Mouse (Mus musculus): Measurements from ENCODE around the gene Gm42674. TPM values are rescaled to one million over a fixed set of nuclear protein-coding genes. Genes with fewer than 3 reads are reported as not detected.
A peak's percentile ranks its signal among the peaks of the same experiment; 100 is the strongest.

Gm42674 gene
- polyA plus RNA-seq, 1 experiment from 2014 or later = not detected

- Histone ChIP-seq H3K9me3 (ENCODE audit: low read depth, low read length) (no peaks in the 10 kb centered on the region), H3K4me3 (ENCODE audit: low read depth, low read length) (no peak overlapping the region), H3K27ac (ENCODE audit: low read depth) (no peak overlapping the region; the same call in 1 of the 2 replicates), H3K27me3 (ENCODE audit: insufficient read depth, low read length) (no peaks in the 10 kb centered on the region), H3K4me2 (no peak overlapping the region), H3K9ac (no peak overlapping the region), H3K4me1 (ENCODE audit: insufficient read depth) (0 out of 2 replicates have a peak, but pooled peaks cover 4% of the 10 kb centered on the region), H3K36me3 (ENCODE audit: insufficient read depth) (no peaks in the 10 kb centered on the region)
- peak; percentile 35 for DNase-seq
- WGBS = 52% methylated on average over 10 of the region's 10 CpGs
- peak; percentile 59 for ATAC-seq (ENCODE audit: insufficient read depth)
- no peak for TF ChIP-seq CTCF (IDR thresholded peaks at IDR 0.05; ENCODE audit: low read depth)
These were observed 14.8 kb upstream of the Gm42674 start for GRCm38 (mm10) chr3:90586906-90587305.

- Histone ChIP-seq H3K27ac (ENCODE audit: low read depth) (no peak overlapping the region), H3K9me3 (ENCODE audit: low read depth, low read length) (no peaks in the 10 kb centered on the region), H3K9ac (no peak overlapping the region), H3K36me3 (ENCODE audit: insufficient read depth) (no peaks in the 10 kb centered on the region), H3K4me1 (ENCODE audit: insufficient read depth) (0 out of 2 replicates have a peak, but pooled peaks cover 4% of the 10 kb centered on the region), H3K4me3 (ENCODE audit: low read depth, low read length) (no peak overlapping the region), H3K27me3 (ENCODE audit: insufficient read depth, low read length) (no peaks in the 10 kb centered on the region), H3K4me2 (no peak overlapping the region)
- no peak for ATAC-seq (ENCODE audit: insufficient read depth)
- no peak for TF ChIP-seq CTCF (IDR thresholded peaks at IDR 0.05; ENCODE audit: low read depth)
- no peak for DNase-seq
- WGBS = 82% methylated on average over 14 of the region's 14 CpGs
These were observed 14.2 kb upstream of the Gm42674 start for GRCm38 (mm10) chr3:90587361-90588101.

DNA sequence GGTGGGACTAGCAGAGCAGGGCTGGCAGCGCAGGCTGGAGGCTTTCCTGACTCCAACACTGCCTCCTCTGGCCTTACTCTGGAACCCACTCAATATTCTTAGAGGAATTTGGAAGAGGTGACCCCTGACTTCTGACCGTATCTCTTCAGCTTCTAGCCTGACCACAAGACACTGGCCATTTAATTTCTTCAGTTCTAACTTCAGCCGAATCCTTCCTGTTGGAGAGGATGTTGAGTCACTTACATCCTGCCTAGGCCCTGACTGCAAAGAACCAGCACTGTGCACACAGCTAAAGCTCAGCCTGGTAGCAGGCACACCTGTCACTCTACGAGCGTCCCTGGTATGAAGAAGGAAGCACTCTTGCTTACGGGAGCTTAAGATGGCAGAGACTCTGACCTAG is 12.3 kb upstream of the Gm42674 start:
- ATAC-seq (ENCODE audit: insufficient read depth) = no peak
- H3K9ac ChIP-seq = no peak overlapping the region
- no peak for TF ChIP-seq CTCF (IDR thresholded peaks at IDR 0.05; ENCODE audit: low read depth)
- DNase-seq = no peak
- no peaks in the 10 kb centered on the region for H3K27me3 ChIP-seq (ENCODE audit: insufficient read depth, low read length)
- H3K9me3 ChIP-seq (ENCODE audit: low read depth, low read length) = no peaks in the 10 kb centered on the region
- H3K4me3 ChIP-seq (ENCODE audit: low read depth, low read length) = no peak overlapping the region
- H3K4me1 ChIP-seq (ENCODE audit: insufficient read depth) = 0 out of 2 replicates have a peak, but pooled peaks cover 4% of the 10 kb centered on the region
- no peaks in the 10 kb centered on the region for H3K36me3 ChIP-seq (ENCODE audit: insufficient read depth)
- no peak overlapping the region for H3K4me2 ChIP-seq
- H3K27ac ChIP-seq (ENCODE audit: low read depth) = no peak overlapping the region
- 66% methylated on average over 6 of the region's 6 CpGs for WGBS

DNA sequence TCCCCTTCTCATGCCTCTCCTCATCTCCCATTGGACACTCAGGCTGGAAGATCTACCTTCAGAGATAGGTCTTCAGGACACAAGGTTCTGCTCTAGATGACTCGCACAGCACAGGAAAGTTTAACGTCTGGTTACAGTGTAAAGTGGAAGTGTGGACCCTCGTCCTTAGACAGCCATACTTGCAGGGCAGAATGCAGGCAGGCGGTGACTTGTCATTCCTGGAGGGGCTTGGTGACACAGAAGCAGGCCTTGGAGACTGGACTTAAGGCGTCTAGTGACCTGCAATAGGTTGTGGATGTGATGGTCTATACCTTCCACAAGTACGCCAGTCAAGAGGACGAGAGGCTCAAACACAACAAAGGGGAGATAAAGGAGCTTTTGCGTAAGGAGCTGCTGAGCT is 11.8 kb upstream of the Gm42674 start, which contains the start of gene S100a2:
Gene S100a2, plus strand, starts transcription at position 301 of the 400 bp plus-strand sequence.
- no peak for ATAC-seq (ENCODE audit: insufficient read depth)

GRCm38 (mm10) chr3:90594466-90594865 is 7.2 kb upstream of the Gm42674 start:
- Histone ChIP-seq H3K9me3 (ENCODE audit: low read depth, low read length) (no peaks in the 10 kb centered on the region), H3K4me2 (no peak overlapping the region), H3K27ac (ENCODE audit: low read depth) (no peak overlapping the region), H3K4me3 (ENCODE audit: low read depth, low read length) (no peak overlapping the region), H3K9ac (no peak overlapping the region), H3K27me3 (ENCODE audit: insufficient read depth, low read length) (no peaks in the 10 kb centered on the region), H3K4me1 (ENCODE audit: insufficient read depth) (no peaks in the 10 kb centered on the region), H3K36me3 (ENCODE audit: insufficient read depth) (no peaks in the 10 kb centered on the region)
- WGBS = 87% methylated on average over 1 of the region's 1 CpGs
- ATAC-seq (ENCODE audit: insufficient read depth) (no peak), DNase-seq (no peak)
- no peak for TF ChIP-seq CTCF (IDR thresholded peaks at IDR 0.05; ENCODE audit: low read depth)

More for the DNA sequence above, 11.8 kb upstream of the Gm42674 start, which contains the start of gene S100a2:
- H3K4me2 ChIP-seq = no peak within 1 kb of the TSS
- no peaks in the 10 kb centered on the region for H3K36me3 ChIP-seq (ENCODE audit: insufficient read depth)
- no peaks in the 10 kb centered on the region for H3K9me3 ChIP-seq (ENCODE audit: low read depth, low read length)
- H3K4me3 ChIP-seq (ENCODE audit: low read depth, low read length) = no peak within 1 kb of the TSS
- H3K9ac ChIP-seq = no peak within 1 kb of the TSS
- H3K27me3 ChIP-seq (ENCODE audit: insufficient read depth, low read length) = no peaks in the 10 kb centered on the region
- H3K27ac ChIP-seq (ENCODE audit: low read depth) = no peak within 1 kb of the TSS
- no peak for DNase-seq
- TF ChIP-seq CTCF (IDR thresholded peaks at IDR 0.05; ENCODE audit: low read depth) = no peak
- 0 out of 2 replicates have a peak, but pooled peaks cover 4% of the 10 kb centered on the region for H3K4me1 ChIP-seq (ENCODE audit: insufficient read depth)
- WGBS = 80% methylated on average over 8 of the region's 8 CpGs

- no peaks in the 10 kb centered on the region for H3K36me3 ChIP-seq (ENCODE audit: insufficient read depth)
- 54% methylated on average over 5 of the region's 5 CpGs for WGBS
- H3K4me1 ChIP-seq (ENCODE audit: insufficient read depth) = no peaks in the 10 kb centered on the region
- no peaks in the 10 kb centered on the region for H3K9me3 ChIP-seq (ENCODE audit: low read depth, low read length)
- no peak overlapping the region for H3K27ac ChIP-seq (ENCODE audit: low read depth)
- ATAC-seq (ENCODE audit: insufficient read depth) (no peak), DNase-seq (no peak)
- no peak overlapping the region for H3K9ac ChIP-seq
- H3K4me3 ChIP-seq (ENCODE audit: low read depth, low read length) = no peak overlapping the region
- no peak overlapping the region for H3K4me2 ChIP-seq
- H3K27me3 ChIP-seq (ENCODE audit: insufficient read depth, low read length) = no peaks in the 10 kb centered on the region
- TF ChIP-seq CTCF (IDR thresholded peaks at IDR 0.05; ENCODE audit: low read depth) = no peak
These were observed 6.1 kb upstream of the Gm42674 start for GRCm38 (mm10) chr3:90595556-90595955.

DNA sequence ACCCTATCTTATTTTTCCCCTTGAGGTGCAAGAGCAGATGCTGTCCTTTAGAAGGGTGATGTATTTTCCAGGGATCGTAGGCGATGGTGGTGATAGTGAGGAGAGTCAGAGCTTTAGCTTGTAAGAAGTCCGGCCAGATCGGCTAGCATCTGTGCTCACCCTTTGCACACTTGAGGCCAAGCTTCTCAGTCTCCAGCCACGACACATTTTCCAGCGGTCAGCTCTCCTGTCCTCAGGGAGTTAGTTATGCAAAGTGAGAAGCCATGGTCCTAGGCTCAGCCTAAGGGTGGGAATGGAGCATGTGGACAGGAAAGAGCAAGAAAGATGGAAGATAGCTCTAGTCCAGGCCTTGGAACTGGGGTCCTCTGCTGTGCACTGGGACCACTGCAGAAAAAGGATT is 4.9 kb upstream of the Gm42674 start:
- WGBS = 88% methylated on average over 6 of the region's 6 CpGs

More for the DNA sequence above, 4.9 kb upstream of the Gm42674 start:
- H3K4me3 ChIP-seq (ENCODE audit: low read depth, low read length) = no peak overlapping the region
- no peaks in the 10 kb centered on the region for H3K27me3 ChIP-seq (ENCODE audit: insufficient read depth, low read length)
- ATAC-seq (ENCODE audit: insufficient read depth) = no peak
- H3K4me1 ChIP-seq (ENCODE audit: insufficient read depth) = no peaks in the 10 kb centered on the region
- H3K4me2 ChIP-seq = no peak overlapping the region
- H3K9me3 ChIP-seq (ENCODE audit: low read depth, low read length) = no peaks in the 10 kb centered on the region
- H3K9ac ChIP-seq = no peak overlapping the region
- H3K27ac ChIP-seq (ENCODE audit: low read depth) = no peak overlapping the region
- TF ChIP-seq CTCF (IDR thresholded peaks at IDR 0.05; ENCODE audit: low read depth) = no peak
- no peaks in the 10 kb centered on the region for H3K36me3 ChIP-seq (ENCODE audit: insufficient read depth)
- no peak for DNase-seq

Measured in lung, embryonic 14.5 days (tissue).